Mouse (Mus musculus): ENCODE data around the gene Tspo. TPM values are rescaled to one million over a fixed set of nuclear protein-coding genes. Genes with fewer than 3 reads are reported as not detected.

Gene Tspo
- polyA plus RNA-seq, 1 experiment from 2014 or later, result 144 TPM

DNA sequence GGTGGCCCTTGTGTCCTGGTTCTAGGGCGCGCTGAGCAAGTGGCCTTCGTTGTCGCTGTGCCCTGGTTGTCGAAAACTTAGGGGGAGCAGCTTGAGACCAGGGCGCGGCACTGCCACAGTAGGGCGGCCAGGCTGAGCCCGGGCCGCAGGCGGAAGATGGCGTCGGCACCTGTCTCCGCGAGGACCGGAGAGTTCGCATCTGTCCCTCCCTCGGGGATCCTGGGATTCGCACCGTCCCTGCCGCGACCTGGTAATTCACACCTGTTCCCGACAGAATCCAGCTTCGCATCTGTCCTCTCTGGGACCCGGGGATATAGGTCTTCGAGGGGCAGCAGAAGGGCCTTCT lies 36.3 kb upstream of the Tspo start:
- Histone ChIP-seq H3K4me1 (replicated peaks; ENCODE audit: control insufficient read depth, insufficient read depth, low read length) (peaks cover 31% of the 10 kb centered on the region), H3K27me3 (replicated peaks; ENCODE audit: control insufficient read depth, insufficient read depth, low read length) (peaks cover 50% of the 10 kb centered on the region), H3K36me3 (ENCODE audit: control insufficient read depth, insufficient read depth, low read length) (no peaks in the 10 kb centered on the region), H3K9me3 (ENCODE audit: control insufficient read depth, low read length) (no peaks in the 10 kb centered on the region), H3K9ac (ENCODE audit: low read depth, low read length) (peak overlapping the region; percentile 12), H3K27ac (ENCODE audit: low read depth, low read length) (no peak overlapping the region), H3K4me2 (peak overlapping the region; percentile 94), H3K4me3 (ENCODE audit: low read depth, low read length) (peak overlapping the region; percentile 60)
- DNase-seq (ENCODE audit: low spot score) (no peak), ATAC-seq (replicated peaks; ENCODE audit: low FRiP score) (0 out of 2 replicates have a peak, but pooled peaks have one; percentile 21)
- WGBS, result 2% methylated on average over 26 of the region's 26 CpGs

DNA sequence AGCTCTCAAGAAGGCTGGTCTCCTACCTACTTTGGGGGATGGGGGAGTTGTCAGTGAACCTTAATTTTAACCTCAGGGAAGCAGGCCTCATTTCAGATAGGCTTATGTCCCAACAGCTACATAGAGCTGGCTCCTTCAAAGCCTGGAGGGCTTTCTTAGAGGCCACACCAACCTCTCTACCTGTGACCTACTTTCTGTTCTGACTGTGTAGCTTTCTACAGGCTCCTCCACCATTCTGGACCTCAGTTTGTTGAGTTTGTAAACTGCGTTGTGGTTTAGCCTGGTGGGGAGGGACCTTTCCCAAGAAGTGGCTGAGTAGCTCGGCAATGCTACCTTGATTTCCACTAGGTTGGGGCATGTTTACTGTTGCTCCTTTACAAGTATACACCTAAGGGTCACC lies 35.6 kb upstream of the Tspo start:
- DNase-seq (ENCODE audit: low spot score) (no peak), ATAC-seq (replicated peaks; ENCODE audit: low FRiP score) (no peak)
- H3K27me3 ChIP-seq (replicated peaks; ENCODE audit: control insufficient read depth, insufficient read depth, low read length), result peaks cover 50% of the 10 kb centered on the region
- peak overlapping the region; percentile 12; the same call in 1 of the 2 replicates for H3K9ac ChIP-seq (ENCODE audit: low read depth, low read length)
- peaks cover 31% of the 10 kb centered on the region for H3K4me1 ChIP-seq (replicated peaks; ENCODE audit: control insufficient read depth, insufficient read depth, low read length)
- peak overlapping the region; percentile 94 for H3K4me2 ChIP-seq
- H3K36me3 ChIP-seq (ENCODE audit: control insufficient read depth, insufficient read depth, low read length), result no peaks in the 10 kb centered on the region
- H3K27ac ChIP-seq (ENCODE audit: low read depth, low read length), result no peak overlapping the region
- no peaks in the 10 kb centered on the region for H3K9me3 ChIP-seq (ENCODE audit: control insufficient read depth, low read length)
- WGBS, result 57% methylated on average over 2 of the region's 2 CpGs
- peak overlapping the region; percentile 60; the same call in 1 of the 2 replicates for H3K4me3 ChIP-seq (ENCODE audit: low read depth, low read length)

DNA sequence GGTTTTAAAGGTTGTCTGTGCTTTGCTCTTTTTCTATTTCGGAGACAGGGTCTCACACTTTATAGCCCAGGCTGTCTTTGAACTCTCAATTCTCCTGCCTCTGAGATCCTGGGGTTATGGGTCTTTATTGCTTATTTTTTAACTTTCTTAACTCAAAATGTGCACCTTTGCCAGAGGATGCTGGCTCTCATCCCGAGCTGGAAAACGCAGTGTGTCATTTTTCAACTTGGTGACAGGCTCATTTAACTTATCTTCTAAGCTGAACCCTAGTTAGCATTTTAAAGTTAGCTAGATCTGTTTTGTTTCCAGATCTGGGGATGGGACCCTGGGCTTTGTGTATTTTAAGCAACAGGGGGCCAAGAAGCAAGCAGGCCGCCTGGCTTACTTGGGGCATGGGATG lies 34.5 kb upstream of the Tspo start:
- no peak overlapping the region for H3K4me2 ChIP-seq
- 63% methylated on average over 4 of the region's 4 CpGs for WGBS
- H3K4me1 ChIP-seq (replicated peaks; ENCODE audit: control insufficient read depth, insufficient read depth, low read length), result peaks cover 22% of the 10 kb centered on the region

DNA sequence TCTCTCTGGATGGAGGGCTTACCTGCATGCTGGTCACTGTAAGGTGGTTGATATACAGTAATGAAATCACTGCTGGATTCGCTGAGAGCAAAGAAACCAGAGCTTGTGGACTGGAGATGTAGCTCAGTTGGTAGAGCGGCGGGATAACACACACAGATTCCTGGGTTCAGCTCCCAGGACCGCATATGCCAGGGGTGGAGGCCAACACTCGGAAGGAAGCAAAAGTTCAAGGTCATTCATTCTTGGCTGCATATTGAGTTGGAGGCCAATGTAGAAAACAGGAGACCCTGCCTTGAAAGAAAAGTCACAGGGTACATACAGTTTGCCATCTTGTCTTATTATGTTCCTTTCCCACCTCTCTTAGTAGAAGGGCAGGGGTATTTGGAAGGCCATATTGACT lies 33.6 kb upstream of the Tspo start:
- Histone ChIP-seq H3K4me3 (ENCODE audit: low read depth, low read length) (no peak overlapping the region), H3K27me3 (replicated peaks; ENCODE audit: control insufficient read depth, insufficient read depth, low read length) (peaks cover 45% of the 10 kb centered on the region), H3K9ac (ENCODE audit: low read depth, low read length) (no peak overlapping the region), H3K9me3 (ENCODE audit: control insufficient read depth, low read length) (no peaks in the 10 kb centered on the region), H3K36me3 (ENCODE audit: control insufficient read depth, insufficient read depth, low read length) (no peaks in the 10 kb centered on the region), H3K4me2 (no peak overlapping the region), H3K4me1 (replicated peaks; ENCODE audit: control insufficient read depth, insufficient read depth, low read length) (peaks cover 15% of the 10 kb centered on the region), H3K27ac (ENCODE audit: low read depth, low read length) (no peak overlapping the region)
- ATAC-seq (replicated peaks; ENCODE audit: low FRiP score) (no peak), DNase-seq (ENCODE audit: low spot score) (no peak)
- 74% methylated on average over 5 of the region's 5 CpGs for WGBS

More for the DNA sequence above, 34.5 kb upstream of the Tspo start:
- ATAC-seq (replicated peaks; ENCODE audit: low FRiP score), result no peak
- no peak overlapping the region for H3K4me3 ChIP-seq (ENCODE audit: low read depth, low read length)
- no peak for DNase-seq (ENCODE audit: low spot score)
- peaks cover 50% of the 10 kb centered on the region for H3K27me3 ChIP-seq (replicated peaks; ENCODE audit: control insufficient read depth, insufficient read depth, low read length)
- H3K27ac ChIP-seq (ENCODE audit: low read depth, low read length), result no peak overlapping the region
- no peaks in the 10 kb centered on the region for H3K9me3 ChIP-seq (ENCODE audit: control insufficient read depth, low read length)
- H3K9ac ChIP-seq (ENCODE audit: low read depth, low read length), result no peak overlapping the region
- H3K36me3 ChIP-seq (ENCODE audit: control insufficient read depth, insufficient read depth, low read length), result no peaks in the 10 kb centered on the region

GRCm38 (mm10) chr15:83530233-83530632 lies 33.2 kb upstream of the Tspo start:
- Histone ChIP-seq H3K27me3 (replicated peaks; ENCODE audit: control insufficient read depth, insufficient read depth, low read length) (peaks cover 45% of the 10 kb centered on the region), H3K4me2 (no peak overlapping the region), H3K36me3 (ENCODE audit: control insufficient read depth, insufficient read depth, low read length) (no peaks in the 10 kb centered on the region), H3K9me3 (ENCODE audit: control insufficient read depth, low read length) (no peaks in the 10 kb centered on the region), H3K9ac (ENCODE audit: low read depth, low read length) (no peak overlapping the region), H3K4me1 (replicated peaks; ENCODE audit: control insufficient read depth, insufficient read depth, low read length) (peaks cover 14% of the 10 kb centered on the region), H3K4me3 (ENCODE audit: low read depth, low read length) (no peak overlapping the region), H3K27ac (ENCODE audit: low read depth, low read length) (no peak overlapping the region; the same call in 1 of the 2 replicates)
- ATAC-seq (replicated peaks; ENCODE audit: low FRiP score), result no peak
- no peak for DNase-seq (ENCODE audit: low spot score)
- 68% methylated on average over 9 of the region's 9 CpGs for WGBS

GRCm38 (mm10) chr15:83530688-83531087 lies 32.7 kb upstream of the Tspo start:
- Histone ChIP-seq H3K9ac (ENCODE audit: low read depth, low read length) (no peak overlapping the region), H3K9me3 (ENCODE audit: control insufficient read depth, low read length) (no peaks in the 10 kb centered on the region), H3K36me3 (ENCODE audit: control insufficient read depth, insufficient read depth, low read length) (no peaks in the 10 kb centered on the region), H3K4me3 (ENCODE audit: low read depth, low read length) (no peak overlapping the region), H3K27me3 (replicated peaks; ENCODE audit: control insufficient read depth, insufficient read depth, low read length) (peaks cover 42% of the 10 kb centered on the region), H3K27ac (ENCODE audit: low read depth, low read length) (no peak overlapping the region; the same call in 1 of the 2 replicates), H3K4me2 (no peak overlapping the region), H3K4me1 (replicated peaks; ENCODE audit: control insufficient read depth, insufficient read depth, low read length) (peaks cover 12% of the 10 kb centered on the region)
- no peak for ATAC-seq (replicated peaks; ENCODE audit: low FRiP score)
- WGBS, result 62% methylated on average over 6 of the region's 6 CpGs
- DNase-seq (ENCODE audit: low spot score), result no peak

- Histone ChIP-seq H3K4me1 (replicated peaks; ENCODE audit: control insufficient read depth, insufficient read depth, low read length) (peaks cover 4% of the 10 kb centered on the region; the same call in 1 of the 2 replicates), H3K4me2 (no peak overlapping the region), H3K27ac (ENCODE audit: low read depth, low read length) (no peak overlapping the region), H3K9me3 (ENCODE audit: control insufficient read depth, low read length) (no peaks in the 10 kb centered on the region), H3K4me3 (ENCODE audit: low read depth, low read length) (no peak overlapping the region), H3K36me3 (ENCODE audit: control insufficient read depth, insufficient read depth, low read length) (no peaks in the 10 kb centered on the region), H3K9ac (ENCODE audit: low read depth, low read length) (no peak overlapping the region), H3K27me3 (replicated peaks; ENCODE audit: control insufficient read depth, insufficient read depth, low read length) (peaks cover 30% of the 10 kb centered on the region)
- DNase-seq (ENCODE audit: low spot score) (no peak), ATAC-seq (replicated peaks; ENCODE audit: low FRiP score) (no peak)
- WGBS, result 77% methylated on average over 5 of the region's 5 CpGs
Measured at GRCm38 (mm10) chr15:83531961-83532469, 31.4 kb upstream of the Tspo start.

- Histone ChIP-seq H3K4me1 (replicated peaks; ENCODE audit: control insufficient read depth, insufficient read depth, low read length) (no peaks in the 10 kb centered on the region; the same call in 1 of the 2 replicates), H3K9ac (ENCODE audit: low read depth, low read length) (no peak overlapping the region), H3K4me3 (ENCODE audit: low read depth, low read length) (no peak overlapping the region), H3K27ac (ENCODE audit: low read depth, low read length) (no peak overlapping the region), H3K9me3 (ENCODE audit: control insufficient read depth, low read length) (no peaks in the 10 kb centered on the region), H3K36me3 (ENCODE audit: control insufficient read depth, insufficient read depth, low read length) (no peaks in the 10 kb centered on the region), H3K4me2 (no peak overlapping the region), H3K27me3 (replicated peaks; ENCODE audit: control insufficient read depth, insufficient read depth, low read length) (peaks cover 24% of the 10 kb centered on the region)
- 64% methylated on average over 7 of the region's 7 CpGs for WGBS
- no peak for DNase-seq (ENCODE audit: low spot score)
- no peak for ATAC-seq (replicated peaks; ENCODE audit: low FRiP score)
Measured at GRCm38 (mm10) chr15:83532606-83533005, 30.8 kb upstream of the Tspo start.

All from liver, embryonic 11.5 days (tissue).